18 mouse cellular contexts compared by ENCODE assay signal in genomic region chr9:83251793-83252192, GRCm38 (mm10).
DNase-seq lines count a peak whose midpoint lies in the region; ATAC-seq and TF ChIP-seq lines count a peak whose summit lies in the region.
"Had no signal": no experiment of that assay in that cellular context is flagged by ENCODE, and none has a peak within 500 bp of the region (broad histone marks: within the 10 kb centered on the region; RNA-seq: fewer than 3 reads in every experiment).

No protein-coding gene starts in this region.

- WGBS in liver, adult 2 months: 32% methylated on average over 5 of the region's 5 CpGs
- 55% methylated on average over 5 of the region's 5 CpGs for WGBS in liver, postnatal 0 days (ENCODE audit: insufficient replicate concordance)

- H3K27ac ChIP-seq in liver, adult 2 months (replicated peaks; ENCODE audit: insufficient read depth, low read depth, low read length): no peak overlapping the region
- H3K27ac ChIP-seq in liver, postnatal 0 days (ENCODE audit: low read depth): no peak overlapping the region
- H3K27ac ChIP-seq in CH12.LX (ENCODE audit: insufficient read depth, low read depth): no peak overlapping the region
- H3K27ac ChIP-seq: embryonic facial prominence, embryonic 10.5 days; embryonic facial prominence, embryonic 12.5 days; forebrain, embryonic 13.5 days had no signal

- H3K79me2 ChIP-seq in liver, adult 2 months (ENCODE audit: control insufficient read depth, insufficient read depth, low read length): peaks cover 3% of the 10 kb centered on the region; the same call in 1 of the 2 replicates
- H3K79me2 ChIP-seq in CH12.LX (replicated peaks; ENCODE audit: control insufficient read depth, extremely low read depth, insufficient read depth, poor library complexity, severe bottlenecking): no peaks in the 10 kb centered on the region

- TF ChIP-seq POLR2A in liver, adult 2 months (IDR thresholded peaks at IDR 0.05; ENCODE audit: extremely low read depth, insufficient read depth, low read length): no peak
- no peak for TF ChIP-seq POLR2A in CH12.LX (IDR thresholded peaks at IDR 0.05; ENCODE audit: low read depth, low read length)

- peak; percentile 61 for DNase-seq in liver, adult 2 months (ENCODE audit: extremely low read depth, low read depth, low spot score)
- no peak for DNase-seq in liver, postnatal 0 days
- no peak for DNase-seq in CH12.LX (ENCODE audit: extremely low read depth)
- DNase-seq in cerebellum, postnatal 36 days: no peak
- DNase-seq in urinary bladder, adult 2 months (ENCODE audit: low spot score): no peak
- DNase-seq: adrenal gland, adult 2 months; adrenal gland, postnatal 10 days; adrenal gland, postnatal 25 days; cerebellum, adult 11 months; cerebellum, adult 18-20 months; cerebellum, adult 8-10 months; cerebellum, adult 9-11 months; cerebellum, postnatal 14 days; forebrain, postnatal 0 days had no signal

- in situ Hi-C loops in CH12.LX (cut with MboI; ENCODE audit: low pct_ligation_motif_present, low pct_unique_long_range_greater_than_20kb, low sequenced_read_pairs): no loop called here

- peaks cover 10% of the 10 kb centered on the region for H3K4me1 ChIP-seq in liver, adult 2 months (ENCODE audit: control insufficient read depth, insufficient read depth, low read length)
- H3K4me1 ChIP-seq in liver, postnatal 0 days (ENCODE audit: insufficient read depth): peaks cover 2% of the 10 kb centered on the region; the same call in 1 of the 2 replicates
- H3K4me1 ChIP-seq in CH12.LX (ENCODE audit: control insufficient read depth in 1 of 2, insufficient read depth in 2 of 2): no peaks in the 10 kb centered on the region
- H3K4me1 ChIP-seq: embryonic facial prominence, embryonic 10.5 days; embryonic facial prominence, embryonic 12.5 days; forebrain, embryonic 13.5 days had no signal

- TF ChIP-seq RAD21 in CH12.LX (IDR thresholded peaks at IDR 0.05; ENCODE audit: low read depth, low read length): no peak

- no peaks in the 10 kb centered on the region for H3K27me3 ChIP-seq in liver, adult 2 months (ENCODE audit: control insufficient read depth, insufficient read depth, low read length)
- no peaks in the 10 kb centered on the region for H3K27me3 ChIP-seq in liver, postnatal 0 days (ENCODE audit: insufficient read depth, low read length)
- H3K27me3 ChIP-seq in CH12.LX (replicated peaks): no peaks in the 10 kb centered on the region
- H3K27me3 ChIP-seq: embryonic facial prominence, embryonic 12.5 days; forebrain, embryonic 13.5 days had no signal

- no peak overlapping the region for H3K9ac ChIP-seq in liver, adult 2 months (ENCODE audit: low read depth, low read length)
- H3K9ac ChIP-seq in liver, postnatal 0 days (replicated peaks): no peak overlapping the region
- H3K9ac ChIP-seq in CH12.LX (ENCODE audit: insufficient read depth, low read depth): no peak overlapping the region
- H3K9ac ChIP-seq: embryonic facial prominence, embryonic 12.5 days; forebrain, embryonic 13.5 days; forebrain, postnatal 0 days had no signal

- dilution Hi-C loops in CH12.LX (cut with MboI; ENCODE audit: extremely low pct_ligation_motif_present, extremely low pct_unique_long_range_greater_than_20kb, low sequenced_read_pairs): no loop called here

- no peaks in the 10 kb centered on the region for H3K36me3 ChIP-seq in liver, adult 2 months (ENCODE audit: control insufficient read depth, insufficient read depth, low read length)
- H3K36me3 ChIP-seq in liver, postnatal 0 days (replicated peaks; ENCODE audit: insufficient read depth, low read length): no peaks in the 10 kb centered on the region
- no peaks in the 10 kb centered on the region for H3K36me3 ChIP-seq in CH12.LX (replicated peaks in 1 of 2; ENCODE audit: control insufficient read depth in 1 of 2, insufficient read depth in 1 of 2, low read length in 1 of 2)
- H3K36me3 ChIP-seq: embryonic facial prominence, embryonic 10.5 days; embryonic facial prominence, embryonic 12.5 days had no signal

- no peak for TF ChIP-seq CTCF in liver, adult 2 months (IDR thresholded peaks at IDR 0.05; ENCODE audit: low read depth, low read length)
- no peak for TF ChIP-seq CTCF in liver, postnatal 0 days (IDR thresholded peaks at IDR 0.05; ENCODE audit: low read depth)
- TF ChIP-seq CTCF in CH12.LX (conservative IDR thresholded peaks at IDR 0.05 in 1 of 2, IDR thresholded peaks at IDR 0.05 in 1 of 2; ENCODE audit: low read depth in 2 of 2, low read length in 2 of 2): no peak

- H3K4me2 ChIP-seq in liver, postnatal 0 days (ENCODE audit: low read depth, low read length): no peak overlapping the region
- H3K4me2 ChIP-seq in CH12.LX (ENCODE audit: insufficient read depth, low read depth, poor library complexity, severe bottlenecking): no peak overlapping the region
- H3K4me2 ChIP-seq: embryonic facial prominence, embryonic 12.5 days; forebrain, embryonic 13.5 days had no signal

- H3K4me3 ChIP-seq in liver, adult 2 months (ENCODE audit: insufficient read depth, low read depth, low read length): no peak overlapping the region
- no peak overlapping the region for H3K4me3 ChIP-seq in liver, postnatal 0 days (ENCODE audit: low read depth, low read length)
- no peak overlapping the region for H3K4me3 ChIP-seq in CH12.LX (replicated peaks in 1 of 3; ENCODE audit: low read depth in 2 of 3, low read length in 2 of 3, poor library complexity in 1 of 3)
- H3K4me3 ChIP-seq: embryonic facial prominence, embryonic 10.5 days; embryonic facial prominence, embryonic 12.5 days; forebrain, embryonic 13.5 days had no signal

- TF ChIP-seq EP300 in liver, postnatal 0 days (IDR thresholded peaks at IDR 0.05; ENCODE audit: low read depth): no peak
- no peak for TF ChIP-seq EP300 in CH12.LX (IDR thresholded peaks at IDR 0.05; ENCODE audit: low read length)

- ATAC-seq in liver, postnatal 0 days: no peak
- ATAC-seq: CD4-positive, CD25-positive, alpha-beta regulatory T cell, adult 4 months; forebrain, embryonic 13.5 days; forebrain, postnatal 0 days had no signal

- H3K9me3 ChIP-seq in liver, postnatal 0 days (ENCODE audit: low read length): no peaks in the 10 kb centered on the region
- H3K9me3 ChIP-seq in CH12.LX (replicated peaks; ENCODE audit: low read length): no peaks in the 10 kb centered on the region
- H3K9me3 ChIP-seq: embryonic facial prominence, embryonic 10.5 days; embryonic facial prominence, embryonic 12.5 days; forebrain, embryonic 13.5 days had no signal

TF ChIP-seq in CH12.LX, 34 proteins besides CTCF, POLR2A, EP300 and RAD21:
- no peak for TF ChIP-seq MYC (IDR thresholded peaks at IDR 0.05; ENCODE audit: low read depth, low read length)
- peak; percentile 44; the same call in 1 of the 2 replicates for TF ChIP-seq BHLHE40 (IDR thresholded peaks at IDR 0.05; ENCODE audit: low read depth, low read length)
- TF ChIP-seq USF1 (IDR thresholded peaks at IDR 0.05; ENCODE audit: low read depth, low read length): no peak
- TF ChIP-seq JUND (conservative IDR thresholded peaks at IDR 0.05; ENCODE audit: low read depth, low read length): no peak
- no peak for TF ChIP-seq ZC3H11A (IDR thresholded peaks at IDR 0.05; ENCODE audit: low read depth, low read length)
